Mouse (Mus musculus) kidney, adult 2 months (tissue): ENCODE data around the gene Txndc17.

Experiments
- CTCF ChIP-seq: fragments of 200-500 bp; conservative IDR thresholded peaks from 2 replicates; pipeline ENCODE4 v1.5.1; 2011; ENCODE audit warnings: low read depth, mild to moderate bottlenecking, control low read depth, low read length, moderate library complexity, mixed read lengths; ENCODE audit not compliant: insufficient read depth, insufficient read length
- POLR2A ChIP-seq: fragments of 200-500 bp; IDR thresholded peaks from one replicate; pipeline ENCODE4 v1.6.1; 2011; ENCODE audit warnings: low read depth, low read length, control low read depth

DNA sequence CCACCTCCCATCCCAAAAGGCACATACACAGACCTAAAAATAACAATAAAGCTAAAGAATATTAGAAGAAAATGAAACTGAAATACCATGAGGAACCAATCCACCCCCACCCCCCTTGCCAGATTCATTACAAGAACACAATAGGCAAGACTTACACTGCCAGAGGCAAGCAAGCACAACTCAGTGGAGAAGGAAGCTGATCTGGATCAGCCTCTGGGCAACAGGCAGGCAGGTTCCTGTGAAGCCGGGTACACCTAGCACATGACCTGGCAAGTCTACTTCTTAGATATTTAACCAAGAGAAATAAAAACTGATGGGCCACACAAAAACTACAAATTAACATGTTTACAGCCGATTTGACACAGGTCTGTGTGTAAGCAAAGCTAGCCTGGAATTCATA, 44.1 kb upstream of the Txndc17 start:
- TF ChIP-seq CTCF: no peak
- no peak for TF ChIP-seq POLR2A
